Mouse (Mus musculus) ES-E14 (cell line): ENCODE results near the gene Nav2. TPM values are rescaled to one million over a fixed set of nuclear protein-coding genes. Genes with fewer than 3 reads are reported as not detected.

Experiments used
- DNase-seq: peaks from one replicate; pipeline ENCODE4 v3.0.0-alpha.2; 2013; ENCODE audit warnings: low read depth, low spot score
- H3K27ac ChIP-seq: 2 replicates; pipeline ENCODE4 v1.5.1; 2012; ENCODE audit warnings: low read depth, mild to moderate bottlenecking, low read length, moderate library complexity, mixed read lengths; ENCODE audit not compliant: poor library complexity, insufficient read depth, severe bottlenecking
- H3K36me3 ChIP-seq: 2 replicates; pipeline ENCODE4 v1.6.1; 2012; ENCODE audit warnings: mild to moderate bottlenecking, low read length, moderate library complexity, mixed read lengths; ENCODE audit not compliant: control insufficient read depth, poor library complexity, insufficient read depth, severe bottlenecking
- H3K4me1 ChIP-seq, 2 experiments: fragments of 150-350 bp in 1 of 2; sonication (generic) in 1 of 2; 2 replicates each; pipeline ENCODE4 v1.6.1; 2012; ENCODE audit warnings: low read length in 2 of 2, mild to moderate bottlenecking in 1 of 2, mixed read lengths in 1 of 2; ENCODE audit not compliant: control insufficient read depth in 2 of 2, insufficient read depth in 2 of 2, poor library complexity in 1 of 2
- H3K4me3 ChIP-seq, 2 experiments: fragments of 150-350 bp in 1 of 2; sonication (generic) in 1 of 2; 2 replicates each; pipeline ENCODE4 v1.5.1; 2012; ENCODE audit warnings: low read length in 2 of 2, low read depth in 1 of 2, mild to moderate bottlenecking in 1 of 2, mixed read lengths in 1 of 2; ENCODE audit not compliant: insufficient read depth in 1 of 2, poor library complexity in 1 of 2, severe bottlenecking in 1 of 2
- H3K9ac ChIP-seq: 2 replicates; pipeline ENCODE4 v1.6.1; 2012; ENCODE audit warnings: low read depth, mild to moderate bottlenecking, low read length, mixed read lengths; ENCODE audit not compliant: poor library complexity, insufficient read depth, severe bottlenecking
- H3K9me3 ChIP-seq: fragments of 150-350 bp; sonication (generic); 2 replicates; pipeline ENCODE4 v1.6.1; 2012; ENCODE audit warnings: low read depth, mild to moderate bottlenecking, low read length; ENCODE audit not compliant: control insufficient read depth, insufficient read depth
- CHD2 ChIP-seq: IDR thresholded peaks from 2 replicates; pipeline ENCODE4 v1.6.1; 2014; ENCODE audit warnings: mild to moderate bottlenecking, low read depth, low read length, inconsistent platforms
- HCFC1 ChIP-seq: IDR thresholded peaks from 2 replicates; pipeline ENCODE4 v1.6.1; 2012; ENCODE audit warnings: low read length, inconsistent platforms, borderline replicate concordance; ENCODE audit not compliant: insufficient read depth
- MAFK ChIP-seq: IDR thresholded peaks from 2 replicates; pipeline ENCODE4 v1.6.1; 2014; ENCODE audit warnings: mild to moderate bottlenecking, low read depth, low read length, inconsistent platforms; ENCODE audit not compliant: insufficient read depth
- ZC3H11A ChIP-seq: IDR thresholded peaks from 2 replicates; pipeline ENCODE4 v1.6.1; 2012; ENCODE audit warnings: low read depth, mild to moderate bottlenecking, inconsistent platforms, low read length, borderline replicate concordance
- ZNF384 ChIP-seq: IDR thresholded peaks from 2 replicates; pipeline ENCODE4 v1.6.1; 2012; ENCODE audit warnings: low read depth, low read length, inconsistent platforms
- in situ Hi-C, 2 experiments: fragments of 600-800 bp; cut with MboI; formaldehyde crosslinking; loops; one replicate each; pipeline ENCODE4 v1.15.1; 2025; ENCODE audit warnings: low sequenced_read_pairs in 2 of 2, inconsistent platforms in 1 of 2; ENCODE audit not compliant: unreplicated experiment in 2 of 2
- total RNA-seq: library from RNA; depleted of rRNA; stranded (reverse); fragments of 300-350 nt; gene quantifications from 2 replicates; pipeline ENCODE4 v1.2.3, GENCODE M21; 2012

Nav2 gene
- total RNA-seq, 1 experiment = 18.2 TPM

- no peaks in the 10 kb centered on the region for H3K4me1 ChIP-seq
- no peak overlapping the region for H3K9ac ChIP-seq
- TF ChIP-seq CHD2 (no peak), HCFC1 (no peak), ZNF384 (no peak), ZC3H11A (no peak), MAFK (no peak)
- no peak overlapping the region for H3K4me3 ChIP-seq
- in situ Hi-C loops = no loop called here
- no peak for DNase-seq
- no peaks in the 10 kb centered on the region for H3K9me3 ChIP-seq
- H3K36me3 ChIP-seq = peaks cover 1% of the 10 kb centered on the region; the same call in 1 of the 2 replicates
- H3K27ac ChIP-seq = no peak overlapping the region
These were observed 586.1 kb downstream of the Nav2 start for GRCm38 (mm10) chr7:49494654-49495053.

- H3K9ac ChIP-seq = no peak overlapping the region
These were observed 587.6 kb downstream of the Nav2 start for GRCm38 (mm10) chr7:49496111-49496510.

DNA sequence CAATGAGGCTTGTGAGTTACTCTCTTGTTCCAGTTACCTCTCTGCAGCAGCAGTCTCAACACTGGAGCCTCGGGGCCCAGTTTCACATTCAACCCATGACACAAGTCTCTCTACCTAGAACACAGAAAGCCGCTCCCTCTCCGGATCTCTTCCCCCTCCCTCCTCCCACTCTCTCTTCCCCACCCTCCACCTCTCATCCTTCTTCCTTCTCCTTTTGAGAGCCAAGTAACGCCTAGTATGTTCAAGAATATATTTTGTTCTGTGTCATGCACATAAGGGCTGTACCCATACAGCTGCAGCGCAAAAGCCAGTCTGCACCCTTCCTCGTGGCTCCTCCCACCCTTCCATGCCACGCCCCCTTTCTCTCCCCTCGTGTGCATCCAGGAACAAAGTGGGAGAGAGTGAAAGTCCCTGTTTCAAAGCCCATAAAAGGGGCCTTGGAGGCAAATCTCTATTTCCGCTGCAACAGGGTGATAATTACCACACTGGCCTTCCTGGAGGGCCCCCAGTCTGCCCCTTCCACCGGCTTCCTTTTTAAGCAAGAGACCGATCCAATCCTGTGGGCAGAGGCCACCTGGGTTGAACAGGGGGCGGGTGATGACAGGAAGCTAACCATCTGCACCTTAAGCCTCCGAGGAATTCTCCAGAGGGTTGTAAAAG lies 588.4 kb downstream of the Nav2 start:
- Histone ChIP-seq H3K9ac (no peak overlapping the region), H3K4me1 (no peaks in the 10 kb centered on the region), H3K4me3 (no peak overlapping the region), H3K9me3 (no peaks in the 10 kb centered on the region), H3K27ac (no peak overlapping the region), H3K36me3 (peaks cover 3% of the 10 kb centered on the region; the same call in 1 of the 2 replicates)
- peak; percentile 31 for DNase-seq
- in situ Hi-C loops = no loop called here
- no peak for TF ChIP-seq CHD2
- no peak for TF ChIP-seq HCFC1
- no peak for TF ChIP-seq ZNF384
- TF ChIP-seq MAFK = no peak
- TF ChIP-seq ZC3H11A = no peak

More at GRCm38 (mm10) chr7:49496111-49496510, 587.6 kb downstream of the Nav2 start:
- DNase-seq = no peak
- Histone ChIP-seq H3K36me3 (peaks cover 3% of the 10 kb centered on the region; the same call in 1 of the 2 replicates), H3K27ac (no peak overlapping the region), H3K4me1 (no peaks in the 10 kb centered on the region), H3K9me3 (no peaks in the 10 kb centered on the region), H3K4me3 (no peak overlapping the region)
- TF ChIP-seq CHD2 = no peak
- TF ChIP-seq ZNF384 = no peak
- no peak for TF ChIP-seq ZC3H11A
- TF ChIP-seq HCFC1 = no peak
- TF ChIP-seq MAFK = no peak
- in situ Hi-C loops = no loop called here

DNA sequence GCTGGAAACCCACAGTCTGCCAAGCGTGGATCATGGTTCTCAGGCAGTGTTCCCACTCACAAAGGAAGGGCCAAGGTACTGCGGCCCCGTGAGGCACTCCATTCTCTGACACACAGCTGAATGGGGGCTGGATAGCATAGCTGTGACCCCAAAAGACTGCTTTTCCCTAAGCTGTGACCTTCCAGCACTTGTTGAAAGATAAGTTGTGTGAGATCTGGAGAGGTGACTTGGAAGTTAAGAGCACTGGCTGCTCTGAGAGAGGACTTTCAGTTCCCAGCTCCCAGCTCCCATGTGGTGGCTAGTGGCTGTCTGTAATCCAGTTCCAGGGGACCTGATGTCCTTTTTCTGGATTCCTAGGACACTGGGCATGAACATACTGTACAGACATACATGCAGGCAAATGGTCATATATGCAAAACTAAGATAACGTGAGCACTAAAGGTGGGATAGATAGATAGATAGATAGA lies 588.9 kb downstream of the Nav2 start:
- TF ChIP-seq ZC3H11A (no peak), HCFC1 (no peak), ZNF384 (no peak), CHD2 (no peak)
- no peak for DNase-seq
- in situ Hi-C loops = no loop called here
- Histone ChIP-seq H3K9me3 (no peaks in the 10 kb centered on the region), H3K4me3 (no peak overlapping the region), H3K27ac (no peak overlapping the region), H3K36me3 (peaks cover 2% of the 10 kb centered on the region; the same call in 1 of the 2 replicates), H3K4me1 (no peaks in the 10 kb centered on the region), H3K9ac (no peak overlapping the region)
